Mouse (Mus musculus) MEL (cell line): ENCODE measurements around the gene Gm20388. TPM values are rescaled to one million over a fixed set of nuclear protein-coding genes. Genes with fewer than 3 reads are reported as not detected.
A peak's percentile ranks its signal among the peaks of the same experiment; 100 is the strongest.

ENCODE experiments used
- DNase-seq: peaks from one replicate; pipeline ENCODE4 v3.0.0; 2011; ENCODE audit warnings: low read depth, low spot score
- H3K27ac ChIP-seq: 2 replicates; pipeline ENCODE4 v1.5.1; 2012; ENCODE audit warnings: low read depth, mild to moderate bottlenecking, control low read depth, low read length, moderate library complexity; ENCODE audit not compliant: control insufficient read depth
- H3K27me3 ChIP-seq, 2 experiments: fragments of 150-350 bp in 1 of 2; sonication (generic) in 1 of 2; 2 replicates each; pipeline ENCODE4 v1.6.1; 2012; ENCODE audit warnings: low read length in 2 of 2, mild to moderate bottlenecking in 2 of 2, improper control_type of control experiment in 1 of 2, moderate library complexity in 1 of 2; ENCODE audit not compliant: insufficient read depth in 2 of 2, control insufficient read depth in 1 of 2
- H3K36me3 ChIP-seq, 2 experiments: 2 replicates each; pipeline ENCODE4 v1.6.1; 2012 to 2014; ENCODE audit warnings: low read length in 2 of 2, improper control_type of control experiment in 1 of 2, inconsistent platforms in 1 of 2, mild to moderate bottlenecking in 1 of 2; ENCODE audit not compliant: insufficient read depth in 2 of 2, control insufficient read depth in 1 of 2
- H3K4me1 ChIP-seq, 2 experiments: fragments of 150-350 bp in 1 of 2; sonication (generic) in 1 of 2; 2 replicates each; pipeline ENCODE4 v1.6.1; 2012; ENCODE audit warnings: low read length in 2 of 2, improper control_type of control experiment in 1 of 2, mild to moderate bottlenecking in 1 of 2; ENCODE audit not compliant: insufficient read depth in 2 of 2, control insufficient read depth in 1 of 2
- H3K4me3 ChIP-seq, 2 experiments: fragments of 150-350 bp in 1 of 2; sonication (generic) in 1 of 2; 2 replicates each; pipeline ENCODE4 v1.5.1; 2012; ENCODE audit warnings: low read depth in 2 of 2, low read length in 2 of 2, mild to moderate bottlenecking in 2 of 2, moderate library complexity in 2 of 2, control low read depth in 1 of 2, improper control_type of control experiment in 1 of 2; ENCODE audit not compliant: control insufficient read depth in 1 of 2, insufficient read depth in 1 of 2
- H3K79me2 ChIP-seq: 2 replicates; pipeline ENCODE4 v1.6.1; 2012; ENCODE audit warnings: mild to moderate bottlenecking, low read length, moderate library complexity; ENCODE audit not compliant: control insufficient read depth, poor library complexity, insufficient read depth
- H3K9ac ChIP-seq: 2 replicates; pipeline ENCODE4 v1.6.1; 2012; ENCODE audit warnings: low read depth, mild to moderate bottlenecking, control low read depth, low read length, moderate library complexity; ENCODE audit not compliant: control insufficient read depth, poor library complexity, severe bottlenecking
- H3K9me3 ChIP-seq: fragments of 150-350 bp; sonication (generic); replicated peaks from 2 replicates; pipeline ENCODE4 v1.6.1; 2012; ENCODE audit warnings: mild to moderate bottlenecking, low read length, improper control_type of control experiment, moderate library complexity; ENCODE audit not compliant: insufficient read depth
- BHLHE40 ChIP-seq: IDR thresholded peaks from 2 replicates; pipeline ENCODE4 v1.6.1; 2012; ENCODE audit warnings: low read depth, mild to moderate bottlenecking, inconsistent platforms, low read length, improper control_type of control experiment, borderline replicate concordance
- CHD1 ChIP-seq: IDR thresholded peaks from 2 replicates; pipeline ENCODE4 v1.6.1; 2012; ENCODE audit warnings: low read depth, mild to moderate bottlenecking, inconsistent platforms, low read length, improper control_type of control experiment
- CHD2 ChIP-seq: IDR thresholded peaks from 2 replicates; pipeline ENCODE4 v1.6.1; 2011; ENCODE audit warnings: low read length, improper control_type of control experiment
- ELF1 ChIP-seq: IDR thresholded peaks from 2 replicates; pipeline ENCODE4 v1.6.1; 2014; ENCODE audit warnings: low read depth, mild to moderate bottlenecking, inconsistent platforms, low read length, improper control_type of control experiment, moderate library complexity
- ETS1 ChIP-seq: IDR thresholded peaks from 2 replicates; pipeline ENCODE4 v1.6.1; 2012; ENCODE audit warnings: low read depth, mild to moderate bottlenecking, inconsistent platforms, low read length, improper control_type of control experiment, moderate library complexity
- GABPA ChIP-seq: IDR thresholded peaks from 2 replicates; pipeline ENCODE4 v1.6.1; 2012; ENCODE audit warnings: low read depth, mild to moderate bottlenecking, inconsistent platforms, low read length, improper control_type of control experiment, moderate library complexity
- GATA1 ChIP-seq: IDR thresholded peaks from 2 replicates; pipeline ENCODE4 v1.6.1; 2011; ENCODE audit warnings: low read depth, low read length, improper control_type of control experiment
- JUND ChIP-seq: IDR thresholded peaks from 2 replicates; pipeline ENCODE4 v1.6.1; 2011; ENCODE audit warnings: low read depth, mild to moderate bottlenecking, improper control_type of control experiment, low read length
- KAT2A ChIP-seq: conservative IDR thresholded peaks from 2 replicates; pipeline ENCODE4 v1.6.1; 2012; ENCODE audit warnings: low read depth, low read length, improper control_type of control experiment, inconsistent platforms
- MAFK ChIP-seq: IDR thresholded peaks from 2 replicates; pipeline ENCODE4 v1.6.1; 2011; ENCODE audit warnings: low read depth, mild to moderate bottlenecking, low read length, improper control_type of control experiment, borderline replicate concordance
- MAX ChIP-seq: IDR thresholded peaks from 2 replicates; pipeline ENCODE4 v1.6.1; 2011; ENCODE audit warnings: low read length, improper control_type of control experiment
- MAZ ChIP-seq: IDR thresholded peaks from 2 replicates; pipeline ENCODE4 v1.6.1; 2012; ENCODE audit warnings: low read depth, mild to moderate bottlenecking, inconsistent platforms, low read length, improper control_type of control experiment
- MEF2A ChIP-seq: IDR thresholded peaks from 2 replicates; pipeline ENCODE4 v1.6.1; 2014; ENCODE audit warnings: low read depth, mild to moderate bottlenecking, inconsistent platforms, low read length, improper control_type of control experiment; ENCODE audit not compliant: poor library complexity, insufficient replicate concordance, severe bottlenecking; ENCODE audit errors: extremely low read depth
- MXI1 ChIP-seq: IDR thresholded peaks from 2 replicates; pipeline ENCODE4 v1.6.1; 2011; ENCODE audit warnings: mild to moderate bottlenecking, low read depth, low read length, improper control_type of control experiment
- MYB ChIP-seq: IDR thresholded peaks from 2 replicates; pipeline ENCODE4 v1.6.1; 2011; ENCODE audit warnings: mild to moderate bottlenecking, low read depth, low read length, improper control_type of control experiment
- MYC ChIP-seq: IDR thresholded peaks from 2 replicates; pipeline ENCODE4 v1.6.1; 2011; ENCODE audit warnings: low read depth, mild to moderate bottlenecking, low read length, improper control_type of control experiment, moderate library complexity
- NELFE ChIP-seq: IDR thresholded peaks from 2 replicates; pipeline ENCODE4 v1.6.1; 2011; ENCODE audit warnings: low read depth, low read length, improper control_type of control experiment
- NRF1 ChIP-seq: IDR thresholded peaks from 2 replicates; pipeline ENCODE4 v1.6.1; 2014; ENCODE audit warnings: low read depth, mild to moderate bottlenecking, inconsistent platforms, low read length, improper control_type of control experiment, moderate library complexity; ENCODE audit not compliant: poor library complexity, insufficient read depth, severe bottlenecking
- POLR2A ChIP-seq, 2 experiments: IDR thresholded peaks; 2 replicates each; pipeline ENCODE4 v1.6.1; 2011 to 2012; ENCODE audit warnings: low read length in 2 of 2, mild to moderate bottlenecking in 2 of 2, control low read depth in 1 of 2, improper control_type of control experiment in 1 of 2, low read depth in 1 of 2, moderate library complexity in 1 of 2; ENCODE audit not compliant: control insufficient read depth in 1 of 2, insufficient read depth in 1 of 2, poor library complexity in 1 of 2
- POLR2AphosphoS2 ChIP-seq: IDR thresholded peaks from 2 replicates; pipeline ENCODE4 v1.6.1; 2011; ENCODE audit warnings: low read length, improper control_type of control experiment
- RAD21 ChIP-seq: IDR thresholded peaks from 2 replicates; pipeline ENCODE4 v1.6.1; 2011; ENCODE audit warnings: mild to moderate bottlenecking, low read depth, low read length, improper control_type of control experiment
- SIN3A ChIP-seq: IDR thresholded peaks from 2 replicates; pipeline ENCODE4 v1.6.1; 2012; ENCODE audit warnings: low read length, improper control_type of control experiment, inconsistent platforms
- TAL1 ChIP-seq: IDR thresholded peaks from 2 replicates; pipeline ENCODE4 v1.6.1; 2012; ENCODE audit warnings: mild to moderate bottlenecking, inconsistent platforms, low read length, moderate library complexity, mixed read lengths
- TBP ChIP-seq: IDR thresholded peaks from 2 replicates; pipeline ENCODE4 v1.8.0; 2011; ENCODE audit warnings: low read depth, low read length, improper control_type of control experiment
- USF1 ChIP-seq: IDR thresholded peaks from 2 replicates; pipeline ENCODE4 v1.6.1; 2014; ENCODE audit warnings: low read depth, mild to moderate bottlenecking, inconsistent platforms, low read length, improper control_type of control experiment, moderate library complexity
- USF2 ChIP-seq, 2 experiments: IDR thresholded peaks; 2 replicates each; pipeline ENCODE4 v1.6.1; 2011 to 2012; ENCODE audit warnings: improper control_type of control experiment in 2 of 2, low read length in 2 of 2, borderline replicate concordance in 1 of 2, inconsistent platforms in 1 of 2, low read depth in 1 of 2, mild to moderate bottlenecking in 1 of 2; ENCODE audit not compliant: insufficient read depth in 1 of 2
- ZC3H11A ChIP-seq: IDR thresholded peaks from 2 replicates; pipeline ENCODE4 v1.6.1; 2012; ENCODE audit warnings: low read depth, mild to moderate bottlenecking, inconsistent platforms, low read length, improper control_type of control experiment
- ZKSCAN1 ChIP-seq: IDR thresholded peaks from 2 replicates; pipeline ENCODE4 v1.6.1; 2012; ENCODE audit warnings: low read depth, mild to moderate bottlenecking, inconsistent platforms, low read length, improper control_type of control experiment, moderate library complexity
- ZNF384 ChIP-seq: IDR thresholded peaks from 2 replicates; pipeline ENCODE4 v1.6.1; 2012; ENCODE audit warnings: low read depth, mild to moderate bottlenecking, inconsistent platforms, low read length, improper control_type of control experiment
- polyA plus RNA-seq, 2 experiments: library from polyadenylated mRNA; stranded (reverse) in 1 of 2; unstranded in 1 of 2; fragments of >175 nt in 1 of 2; fragments of >200 nt in 1 of 2; gene quantifications; 2 replicates each; pipeline versions ENCODE4 v1.2.1 to v1.2.4; 2012; ENCODE audit warnings: low replicate concordance in 2 of 2, low read depth in 1 of 2; ENCODE audit not compliant: insufficient read length in 2 of 2, insufficient read depth in 1 of 2, missing spikeins in 1 of 2
- total RNA-seq: library from RNA; depleted of rRNA; stranded (reverse); fragments of 300-350 nt; gene quantifications from 2 replicates; pipeline ENCODE4 v1.2.3, GENCODE M21; 2012

Gm20388 gene
- total and polyA plus RNA-seq, 3 experiments, result 11.1 to 17.8 TPM; not detected in 1

DNA sequence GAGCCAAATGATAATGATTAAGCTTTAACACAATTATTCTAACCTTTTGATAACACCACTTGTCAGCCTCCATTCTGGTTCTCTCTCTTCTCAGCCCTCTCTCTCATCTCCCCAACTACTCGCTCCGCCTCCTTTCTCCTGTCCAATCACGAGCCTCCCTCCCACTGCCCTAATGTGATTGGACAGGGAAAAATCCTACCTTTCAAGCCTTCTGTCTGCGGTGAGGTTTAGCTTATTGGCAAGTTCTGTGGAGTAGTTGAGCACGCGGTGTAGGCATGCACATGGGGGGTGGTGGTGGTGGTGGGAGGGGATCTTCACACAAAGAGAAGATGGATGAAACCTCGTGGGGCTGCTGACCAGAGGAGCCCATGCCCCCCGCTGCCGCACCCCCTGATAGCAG, 102.3 kb downstream of the Gm20388 start:
- no peaks in the 10 kb centered on the region; a peak in 2 of 4 replicates for H3K27me3 ChIP-seq
- no peaks in the 10 kb centered on the region for H3K79me2 ChIP-seq
- H3K36me3 ChIP-seq, result peaks cover 0 to 12% of the 10 kb centered on the region in 2 experiments; a peak in 2 of 4 replicates
- TF ChIP-seq GABPA (no peak), MAX (peak; percentile 66; the same call in 1 of the 2 replicates), MAZ (no peak), ZC3H11A (no peak), KAT2A (no peak), ETS1 (no peak), USF1 (no peak), MXI1 (peak; percentile 64), MEF2A (no peak), NELFE (0 out of 2 replicates have a peak, but pooled peaks have one; percentile 33), BHLHE40 (no peak), GATA1 (no peak), RAD21 (no peak), MYB (no peak), POLR2AphosphoS2 (no peak), TAL1 (no peak), CHD2 (no peak), MYC (peak; percentile 75), ELF1 (no peak), NRF1 (no peak), JUND (no peak), SIN3A (peak; percentile 35; the same call in 1 of the 2 replicates), ZNF384 (no peak), CHD1 (no peak), USF2 (IDR thresholded peaks at IDR 0.05; ENCODE audit: borderline replicate concordance in 1 of 2, insufficient read depth in 1 of 2, low read depth in 1 of 2, low read length in 2 of 2) (no peak), ZKSCAN1 (no peak), MAFK (no peak), TBP (peak; percentile 66; the same call in 1 of the 2 replicates), POLR2A (IDR thresholded peaks at IDR 0.05; ENCODE audit: control insufficient read depth in 1 of 2, insufficient read depth in 1 of 2, low read depth in 1 of 2, low read length in 2 of 2, poor library complexity in 1 of 2) (peak; percentile 24 to 73; a peak in 2 of 4 replicates)
- peaks cover 9 to 23% of the 10 kb centered on the region in 2 experiments for H3K4me1 ChIP-seq
- no peaks in the 10 kb centered on the region for H3K9me3 ChIP-seq
- no peak overlapping the region for H3K27ac ChIP-seq
- peak overlapping the region in 1 of 2 experiments; percentile 1; a peak in 1 of 4 replicates for H3K4me3 ChIP-seq
- DNase-seq, result peak; percentile 91
- peak overlapping the region; percentile 30 for H3K9ac ChIP-seq
